Mouse (Mus musculus) spleen, postnatal 14 days (tissue): ENCODE measurements around the gene Cinp.
"Not testable (repeated sequence)": the region's sequence is repeated elsewhere in the genome, so short reads cannot be mapped to it uniquely, and the experiment has no call there.

Experiments used
- DNase-seq, 2 experiments: peaks; one replicate each; pipeline ENCODE4 v3.0.0; 2021 to 2022; ENCODE audit warnings: low spot score in 2 of 2

Gene Cinp

DNA sequence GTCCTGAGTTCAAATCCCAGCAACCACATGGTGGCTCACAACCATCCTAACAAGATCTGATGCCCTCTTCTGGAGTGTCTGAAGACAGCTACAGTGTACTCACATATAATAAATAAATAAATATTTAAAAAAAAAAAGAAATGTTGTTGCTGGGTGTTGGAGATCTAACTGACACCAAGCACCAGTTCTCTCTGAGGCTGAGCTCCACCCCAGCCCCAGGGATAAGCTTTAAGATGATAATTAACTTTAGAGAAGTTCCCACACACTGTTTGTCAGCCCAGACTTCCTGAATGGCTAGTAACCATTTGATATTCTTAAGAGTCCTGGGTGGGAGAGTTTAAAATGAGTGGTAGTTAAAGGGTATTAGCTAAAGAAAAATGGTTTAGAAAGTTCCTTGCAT, 28.7 kb downstream of the Cinp start:
- no peak for DNase-seq

DNA sequence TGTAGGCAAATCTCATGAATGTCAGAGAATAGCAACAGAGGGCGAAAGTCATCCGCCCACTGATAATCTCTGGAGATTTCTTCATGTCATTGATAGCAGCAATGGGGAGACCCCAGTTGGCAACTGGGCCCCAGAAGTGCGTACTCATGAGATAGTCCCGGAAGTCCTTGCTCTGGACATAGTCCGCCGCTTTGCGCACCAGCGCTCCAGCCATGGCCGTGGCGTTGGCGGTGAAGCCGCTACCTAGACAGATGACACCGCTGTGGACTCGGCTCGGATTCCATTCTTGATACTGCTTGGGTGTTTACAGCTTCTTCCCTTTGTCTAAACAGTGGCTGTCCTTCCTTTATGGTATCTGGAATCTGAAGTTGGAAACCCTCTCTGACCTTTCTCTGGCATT, 30.3 kb downstream of the Cinp start:
- DNase-seq = not testable (repeated sequence)

DNA sequence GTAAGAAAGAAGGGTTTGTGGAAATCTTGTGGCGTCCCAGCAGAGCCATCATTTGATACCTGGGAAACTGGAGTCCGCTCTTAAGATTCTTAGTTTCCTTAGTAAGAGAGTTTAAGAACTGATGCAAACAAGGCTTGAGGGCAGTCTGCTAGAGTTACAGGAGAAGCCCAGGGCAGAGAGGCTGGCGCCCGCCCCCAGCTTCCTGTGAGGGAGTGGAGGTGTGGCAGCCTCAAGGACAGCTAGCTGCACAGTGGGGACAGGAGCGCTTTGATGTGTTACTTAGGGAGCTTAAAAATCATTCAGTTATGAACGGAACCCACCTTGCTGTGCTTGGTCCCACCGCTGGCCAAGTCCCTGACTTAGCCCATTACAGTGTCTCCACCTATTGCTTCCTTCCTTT, 31.7 kb downstream of the Cinp start:
- DNase-seq = no peak

DNA sequence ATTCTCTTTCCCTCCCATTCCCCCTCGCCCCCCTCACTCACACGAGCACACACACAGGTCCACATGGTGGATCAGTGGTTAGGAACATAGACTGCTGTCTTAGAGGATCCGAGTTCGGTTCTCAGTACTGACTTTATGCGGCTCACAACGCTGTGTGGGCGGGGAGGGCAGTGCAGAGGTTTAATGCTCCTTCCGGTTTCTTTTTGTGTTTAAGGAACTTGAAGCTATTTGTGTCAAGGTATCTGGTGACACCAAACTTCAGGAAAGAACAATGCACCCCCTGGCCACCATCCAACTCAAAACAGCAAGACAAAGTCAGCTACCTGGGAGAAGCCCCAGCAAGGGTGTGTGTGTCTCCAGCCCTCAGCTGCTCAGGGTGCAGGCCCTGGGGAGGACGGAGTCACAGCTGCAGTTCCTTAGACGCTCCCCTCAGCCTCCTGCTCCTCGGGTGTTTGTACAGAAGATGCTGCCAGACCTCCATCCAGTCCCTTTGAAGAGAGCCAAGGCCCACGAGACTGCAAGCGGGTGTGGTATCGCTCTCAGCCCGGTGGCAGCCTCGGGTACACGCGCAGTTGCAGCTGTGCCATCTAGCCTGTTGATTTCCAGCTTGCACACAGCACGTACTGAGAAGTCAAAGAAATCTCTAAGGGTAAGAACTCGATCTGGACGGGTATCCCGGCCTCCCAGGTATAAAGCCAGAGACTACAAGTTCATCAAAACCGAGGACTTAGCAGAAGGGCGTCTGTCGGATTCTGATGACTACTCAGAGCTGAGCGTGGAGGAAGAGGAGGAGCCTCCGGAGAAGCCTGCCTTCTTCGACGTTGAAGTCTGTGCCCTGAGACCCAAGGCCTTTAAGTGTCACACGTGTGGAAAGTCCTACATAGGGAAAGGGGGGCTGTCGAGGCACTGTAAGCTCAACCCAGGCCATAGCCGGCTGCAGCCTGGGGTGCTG, 33.9 kb downstream of the Cinp start:
- DNase-seq = no peak

DNA sequence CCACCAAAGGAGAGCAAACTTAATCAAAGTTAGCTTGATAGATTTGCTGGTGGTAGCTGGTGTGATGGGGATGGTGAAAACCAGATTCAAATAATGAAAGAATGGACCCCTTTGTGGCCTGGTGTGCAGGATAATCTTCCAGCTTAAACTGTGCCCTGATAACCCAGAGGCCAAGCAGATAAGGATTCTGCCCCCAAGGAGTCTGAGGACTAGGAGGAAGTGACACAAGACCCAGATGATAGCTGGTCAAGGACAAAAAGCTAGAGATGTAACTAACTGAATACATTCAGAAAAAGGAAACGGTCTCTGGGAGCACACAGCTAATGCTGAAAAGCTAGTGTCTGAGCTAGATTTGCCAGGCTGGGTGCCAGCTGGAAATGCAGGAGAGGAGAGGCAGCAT, 37.0 kb downstream of the Cinp start:
- no peak for DNase-seq

DNA sequence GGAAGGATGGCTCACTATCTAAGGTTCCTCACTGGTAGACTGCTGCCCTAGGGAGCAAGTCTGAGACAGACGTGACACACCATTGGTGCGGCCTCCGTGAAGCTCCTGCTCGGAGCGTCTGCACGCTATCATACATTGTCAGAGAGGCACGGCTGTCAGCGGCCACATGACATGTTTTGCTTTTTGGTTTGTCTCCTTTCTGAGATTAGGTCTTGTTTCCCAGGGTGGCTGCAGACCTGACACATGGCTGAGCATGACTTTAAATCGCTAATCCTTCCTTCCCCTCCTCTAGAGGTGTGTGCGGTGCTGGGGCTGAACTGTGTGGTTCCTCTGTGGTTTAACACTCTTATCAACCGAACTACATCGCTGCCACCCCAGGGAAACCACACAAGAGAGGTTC, 37.5 kb downstream of the Cinp start:
- no peak for DNase-seq

DNA sequence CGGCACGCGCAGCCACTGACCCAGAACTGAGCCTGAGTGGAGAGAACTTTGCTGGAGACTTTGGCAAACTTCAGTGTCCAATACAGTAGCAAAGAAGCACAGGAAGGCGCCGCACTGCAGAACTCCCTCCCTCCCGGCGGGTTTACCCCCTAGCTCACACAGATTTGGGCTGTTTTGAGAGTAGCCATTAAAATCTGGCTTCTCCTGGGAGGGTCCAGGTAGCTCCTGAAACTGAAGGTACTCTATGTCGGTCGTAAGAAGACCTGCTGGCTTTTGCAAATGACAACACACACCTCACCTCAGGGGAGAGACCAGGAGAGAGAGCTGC, 38.1 kb downstream of the Cinp start:
- no peak for DNase-seq

DNA sequence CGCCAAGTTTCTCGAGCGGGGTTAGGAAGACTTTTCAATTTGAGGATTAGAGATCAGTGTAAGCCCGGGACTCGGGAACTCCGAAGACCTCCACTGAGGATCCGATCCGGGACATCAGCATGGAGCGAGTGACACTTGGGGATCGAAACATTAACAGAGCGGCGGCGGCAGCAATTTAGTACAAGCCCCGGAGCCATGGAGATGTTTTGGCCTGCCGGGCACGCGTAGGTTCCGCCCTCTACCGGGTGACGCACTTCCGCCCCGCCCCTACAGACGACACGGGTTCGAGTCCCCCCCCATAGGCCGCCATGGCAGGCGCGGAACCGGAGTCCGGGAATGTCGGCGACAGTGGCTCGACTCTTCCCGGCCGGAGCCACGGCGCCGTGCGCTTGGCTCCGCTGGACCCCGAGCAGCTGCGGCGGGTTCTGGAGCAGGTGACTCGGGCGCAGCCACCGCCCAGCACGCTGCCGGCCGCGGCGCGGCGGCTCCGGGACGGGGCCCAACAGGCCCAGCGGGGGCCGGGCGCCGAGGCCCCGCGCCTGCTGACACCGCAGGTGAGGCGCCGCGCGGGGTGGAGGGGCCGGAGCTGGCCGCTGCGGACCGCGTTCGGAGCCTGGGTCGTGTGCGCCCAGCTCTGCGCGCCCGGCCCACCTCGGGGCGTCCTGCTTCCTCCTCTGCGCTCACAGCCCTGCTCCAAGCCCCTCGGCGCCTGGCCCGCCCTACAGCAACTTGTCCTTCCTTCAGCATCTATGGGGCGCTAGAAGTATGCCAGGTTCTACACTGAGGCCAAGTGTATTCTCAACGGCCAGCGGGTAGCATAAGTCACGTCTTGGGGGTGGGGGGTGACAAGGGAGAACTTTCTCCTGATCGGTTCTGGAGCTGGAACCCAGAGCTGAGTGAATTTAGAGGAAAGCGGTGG, 38.7 kb downstream of the Cinp start, which contains the start of gene Zfp839:
Gene Zfp839, plus strand, starts transcription at position 244 of the 919 bp plus-strand sequence.
- DNase-seq = peak; percentile 55 to 75

DNA sequence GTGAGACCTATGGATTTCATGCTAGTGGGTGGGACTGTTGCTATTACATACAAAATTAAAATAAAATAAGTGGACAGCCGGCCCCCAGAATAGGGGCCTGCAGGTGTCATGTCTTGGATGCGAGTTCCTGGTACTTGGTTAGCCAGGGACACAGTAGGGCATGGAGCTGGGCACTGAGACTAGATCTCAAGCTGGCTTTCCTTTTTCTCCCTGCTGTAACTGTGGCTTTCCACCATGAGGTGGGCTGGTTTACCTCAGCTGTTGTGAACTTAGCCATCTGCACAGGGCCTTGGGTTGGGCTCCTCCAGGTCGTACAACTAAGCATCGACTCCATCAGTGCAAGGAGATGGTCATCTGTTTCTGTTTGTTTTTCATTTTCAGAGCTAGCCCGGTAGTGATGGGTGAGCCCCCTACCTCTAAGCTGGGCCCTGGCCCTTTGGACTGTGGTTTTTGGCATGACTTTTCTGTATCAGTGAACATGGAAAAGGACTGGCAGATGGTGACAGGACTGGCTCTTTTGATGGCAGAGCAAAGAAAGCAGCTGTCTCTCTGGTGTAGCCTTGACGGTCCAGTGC, 42.7 kb downstream of the Cinp start:
- DNase-seq = no peak

DNA sequence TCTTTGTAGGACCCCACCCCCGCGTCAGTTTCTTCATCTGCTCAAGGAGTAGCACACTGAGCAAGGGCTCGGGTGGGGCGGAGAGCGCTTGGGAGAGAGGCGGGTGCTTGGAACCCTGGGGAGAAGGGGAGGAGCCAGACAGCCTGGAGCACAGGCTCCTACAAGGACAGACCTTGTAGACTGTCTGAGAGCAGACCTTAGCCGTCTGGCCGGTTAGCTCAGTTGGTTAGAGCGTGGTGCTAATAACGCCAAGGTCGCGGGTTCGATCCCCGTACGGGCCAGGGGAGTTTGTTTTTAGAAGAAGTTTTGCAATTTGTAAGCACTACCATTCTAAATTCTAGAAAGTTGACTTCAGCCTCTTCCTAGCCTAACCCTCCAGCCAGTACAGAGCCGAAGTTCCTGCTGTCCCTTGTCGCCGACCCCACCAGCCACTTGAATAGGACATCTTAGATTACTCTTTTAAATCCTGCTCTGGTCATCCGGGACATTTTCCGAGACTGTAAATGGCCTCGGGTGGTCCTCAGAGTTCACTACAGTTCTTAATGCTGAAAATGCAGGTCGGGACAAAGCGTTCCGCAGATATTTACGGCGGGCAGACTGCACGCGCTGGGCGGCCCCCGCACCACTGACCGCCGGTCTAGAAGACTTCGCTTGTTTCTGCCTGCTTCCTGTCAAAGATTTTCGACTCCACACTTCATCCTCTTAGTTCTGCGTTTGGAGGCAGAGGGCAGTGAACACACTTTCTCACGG, 43.6 kb downstream of the Cinp start:
- DNase-seq = peak; percentile 75 to 77

DNA sequence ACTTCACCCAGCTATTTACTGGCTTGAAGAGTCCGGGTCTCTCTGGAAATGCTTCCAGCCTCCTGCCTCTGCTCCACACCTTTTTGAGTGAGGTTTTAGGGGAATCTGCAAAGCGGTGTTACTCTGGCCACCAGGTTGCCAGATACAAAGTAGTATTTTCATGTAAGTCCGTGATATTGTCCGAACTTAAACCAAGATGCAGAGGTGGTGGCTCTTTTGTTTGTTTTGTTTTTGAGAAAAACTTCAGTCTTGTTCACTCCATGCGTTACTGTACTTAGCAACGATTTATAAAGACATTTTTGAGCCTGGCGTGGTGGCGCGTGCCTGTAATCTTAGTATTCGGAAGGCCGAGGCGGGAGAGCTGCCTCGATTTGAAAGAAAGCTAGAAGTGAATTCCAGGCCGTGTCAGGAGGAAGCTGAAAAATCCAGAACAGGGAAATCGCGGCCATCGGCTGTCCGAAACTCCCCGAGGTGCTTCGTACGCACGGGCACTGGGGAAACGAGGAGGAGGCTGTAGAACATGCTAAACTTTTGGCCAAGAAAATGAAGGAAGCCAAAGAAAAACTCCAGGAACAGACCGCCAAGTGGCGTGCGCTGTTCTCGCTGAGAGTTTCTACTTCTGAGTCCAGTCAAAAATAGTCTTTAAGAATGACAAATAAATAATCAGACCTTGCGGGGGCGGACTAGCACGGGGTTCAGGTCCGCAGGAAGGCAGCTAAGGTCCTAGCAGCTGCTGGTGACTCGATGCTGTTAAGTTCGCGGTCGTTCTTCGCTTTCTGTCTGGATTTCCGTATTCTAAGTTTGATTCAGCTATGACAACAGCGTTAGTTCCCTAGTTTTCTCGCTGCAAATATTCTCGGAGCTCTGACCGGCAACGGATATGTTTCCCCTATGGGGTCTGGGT, 44.5 kb downstream of the Cinp start:
- DNase-seq = no peak

DNA sequence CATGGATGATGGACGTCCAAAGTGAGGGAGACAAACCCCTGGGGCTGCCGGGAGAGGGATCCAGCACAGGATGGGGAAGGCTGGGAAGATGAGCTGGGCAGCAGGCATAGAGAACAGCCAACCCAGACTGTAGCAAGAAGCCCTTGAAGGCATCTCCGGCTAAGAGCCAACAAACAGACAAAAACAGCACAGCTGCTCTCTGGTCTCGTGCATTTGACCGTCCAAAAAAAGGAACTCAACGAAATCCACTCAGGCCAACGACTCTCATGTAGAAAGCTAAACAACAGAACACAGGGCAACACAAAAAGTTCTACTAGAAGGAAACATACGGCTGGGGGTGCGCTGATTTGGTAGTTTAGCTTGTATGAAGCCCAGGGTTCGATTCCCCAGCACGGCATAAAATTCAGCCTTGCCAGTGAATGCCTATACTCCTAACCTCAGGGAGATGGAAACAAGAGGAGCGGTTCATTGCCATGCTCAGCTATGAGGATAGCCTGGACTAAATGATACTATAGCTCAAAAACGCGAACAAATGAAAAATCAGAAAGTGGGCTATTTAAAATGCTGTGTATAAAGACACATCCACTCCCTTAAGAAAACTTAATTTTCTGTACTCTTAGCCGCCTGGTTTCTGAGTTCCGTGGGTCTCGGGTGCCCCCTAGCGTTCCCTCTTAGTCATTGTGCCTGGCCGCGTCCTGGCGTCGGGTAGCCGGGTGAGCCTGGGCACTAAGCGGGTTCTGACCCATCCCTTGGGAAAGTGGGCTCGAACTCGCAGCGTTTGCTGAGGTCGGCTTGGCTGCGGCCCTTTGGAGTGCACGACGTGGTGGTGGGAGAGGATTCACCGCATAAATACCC, 45.5 kb downstream of the Cinp start:
- DNase-seq = peak; percentile 76 to 84

DNA sequence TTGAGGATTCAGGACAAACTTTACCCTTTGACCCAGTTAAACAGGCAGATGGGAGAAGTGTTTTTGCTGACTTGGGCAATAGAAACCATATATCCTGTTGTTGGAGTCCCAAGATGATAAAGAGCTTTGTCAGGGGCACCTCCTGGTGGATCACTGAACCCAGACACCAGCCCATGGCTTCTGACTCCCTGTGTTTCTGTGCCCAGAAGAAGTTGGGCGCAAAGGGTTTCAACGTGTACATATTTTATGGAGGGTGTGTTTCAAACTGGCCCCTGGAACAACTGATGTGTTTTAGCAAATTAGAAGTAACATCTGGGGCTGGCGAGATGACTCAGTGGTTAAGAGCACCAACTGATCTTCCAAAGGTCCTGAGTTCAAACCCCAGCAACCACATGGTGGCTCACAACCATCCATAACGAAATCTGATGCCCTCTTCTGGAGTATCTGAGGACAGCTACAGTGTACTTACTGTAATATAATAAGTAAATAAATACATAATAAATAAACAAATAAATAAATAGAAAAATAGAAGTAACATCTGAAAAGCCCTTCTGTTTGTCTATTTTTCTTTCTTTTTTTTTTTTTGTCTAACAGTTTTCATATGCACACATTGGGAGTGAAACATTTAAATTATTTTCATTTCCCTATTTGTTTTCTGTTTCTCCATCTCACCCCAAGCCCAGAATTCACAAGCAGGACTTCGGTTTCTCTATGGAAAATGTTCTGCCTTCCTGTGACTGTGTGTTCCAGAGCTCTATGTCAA, 47.0 kb downstream of the Cinp start:
- DNase-seq = no peak

DNA sequence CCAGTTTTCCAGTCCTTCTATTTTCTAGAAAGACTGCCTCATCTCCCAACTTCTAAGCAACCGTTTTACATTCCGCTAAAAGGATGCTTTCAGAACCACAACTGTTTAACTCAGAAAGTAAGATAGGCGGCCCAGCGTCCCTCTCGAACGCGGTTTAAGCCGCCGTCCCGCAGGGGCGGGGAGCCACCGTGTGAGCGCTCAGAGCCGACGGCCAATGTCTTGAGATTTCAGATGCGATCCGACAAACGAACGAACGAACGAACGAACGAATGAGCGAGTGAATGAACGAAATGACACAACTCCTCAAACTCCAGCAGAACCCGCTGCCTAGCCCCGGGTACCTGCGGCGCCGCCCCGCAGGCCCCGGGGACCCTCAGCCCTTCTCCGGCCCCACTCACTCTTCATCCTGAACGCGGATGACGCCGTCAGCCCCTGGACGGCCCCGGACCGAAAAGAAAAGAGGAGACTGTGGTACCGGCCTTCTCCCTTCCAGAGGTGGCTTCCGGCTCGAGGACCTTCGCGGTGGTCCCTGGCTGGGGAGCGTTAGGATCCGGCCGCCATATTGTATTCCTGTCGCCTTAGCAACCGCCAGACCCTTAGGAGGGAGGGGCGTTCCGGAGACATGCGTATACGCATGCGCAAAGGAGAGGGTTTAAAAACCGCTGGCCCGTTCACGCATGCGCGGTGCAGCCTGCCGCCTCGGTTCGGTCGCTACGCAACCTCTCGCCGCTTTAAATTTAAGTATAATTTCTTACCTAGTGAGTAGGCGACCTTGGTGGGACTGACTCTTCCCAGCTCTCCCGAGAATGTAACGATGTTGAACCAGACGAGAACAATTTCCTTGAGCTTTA, 48.4 kb downstream of the Cinp start, which contains the start of gene Mok:
Gene Mok, minus strand, starts transcription at position 592 of the 851 bp plus-strand sequence.
- DNase-seq = peak; percentile 88 to 94

DNA sequence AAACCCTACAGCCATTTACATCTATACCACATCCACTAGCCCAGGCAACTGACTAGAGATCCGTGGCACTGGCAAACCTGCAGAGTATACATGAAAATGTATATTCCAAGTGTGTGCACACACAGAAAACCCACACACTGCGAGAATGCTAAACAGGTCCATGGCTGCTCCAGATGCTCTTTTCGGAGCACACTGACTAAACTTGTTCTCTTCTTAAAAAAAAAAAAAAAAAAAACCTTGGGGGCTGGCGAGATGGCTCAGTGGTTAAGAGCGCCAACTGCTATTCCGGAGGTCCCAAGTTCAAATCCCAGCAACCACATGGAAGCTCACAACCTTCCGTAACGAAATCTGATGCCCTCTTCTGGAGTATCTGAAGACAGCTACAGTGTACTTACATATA, 51.1 kb downstream of the Cinp start:
- DNase-seq = no peak

DNA sequence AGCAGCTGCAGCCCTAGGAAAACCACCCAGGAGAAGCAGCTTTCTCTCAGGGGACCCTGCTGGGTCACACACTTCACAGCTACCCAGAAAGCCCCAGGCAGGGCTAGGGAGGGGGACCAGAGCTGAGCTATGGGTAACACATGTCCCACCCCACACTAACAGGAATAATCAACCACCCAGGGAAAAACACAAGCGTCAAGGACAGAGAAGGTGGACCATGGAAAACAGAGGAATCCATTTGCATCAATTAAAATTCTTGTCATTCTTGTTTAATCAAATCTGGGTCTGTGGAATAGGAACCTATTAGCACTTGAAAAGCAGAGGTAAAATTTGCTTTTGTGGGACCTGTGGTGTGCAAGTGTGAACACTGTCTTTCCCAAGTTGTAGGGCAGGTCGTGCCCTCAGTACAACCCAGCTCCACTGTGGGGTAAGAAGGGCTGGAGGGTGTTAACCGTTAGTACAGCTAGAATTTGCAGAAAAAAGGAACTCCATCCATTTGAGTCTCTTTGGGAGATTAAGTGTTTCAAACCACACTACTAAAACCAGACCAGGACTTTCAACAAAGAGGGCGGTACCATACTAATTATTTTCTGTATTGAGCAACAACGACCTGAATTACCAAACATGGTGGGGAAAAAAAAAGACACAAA, 51.6 kb downstream of the Cinp start:
- no peak for DNase-seq

DNA sequence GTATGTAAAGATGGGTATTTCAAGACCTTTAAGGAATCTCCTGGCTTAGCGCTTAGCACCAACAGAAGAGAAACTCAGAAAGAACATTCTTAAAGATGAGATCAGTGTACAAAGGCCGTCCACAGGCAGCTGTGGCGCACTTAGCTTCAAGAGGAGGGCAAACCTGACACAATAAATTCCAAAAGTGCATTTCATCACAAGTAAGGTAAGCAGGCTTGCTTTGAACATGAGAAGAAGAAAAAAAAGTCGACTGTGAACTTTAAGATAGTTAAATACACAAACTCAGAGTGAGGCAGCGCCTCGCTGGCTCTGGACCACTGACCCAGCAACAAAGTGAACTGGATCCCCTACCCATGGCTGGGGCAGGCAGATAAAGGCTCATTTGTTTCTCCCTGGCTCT, 52.2 kb downstream of the Cinp start:
- DNase-seq = no peak
